Mouse (Mus musculus) bone marrow, adult 2 months (tissue): Measurements from ENCODE around the gene Ncoa5. TPM values are rescaled to one million over a fixed set of nuclear protein-coding genes. Genes with fewer than 3 reads are reported as not detected.
A peak's percentile ranks its signal among the peaks of the same experiment; 100 is the strongest.

Experiments
- H3K27ac ChIP-seq: fragments of 200-500 bp; 2 replicates; pipeline ENCODE4 v1.5.1; 2012; ENCODE audit warnings: low read depth, mild to moderate bottlenecking, control low read depth, inconsistent platforms, low read length; ENCODE audit not compliant: control insufficient read depth, poor library complexity, insufficient read depth
- H3K4me1 ChIP-seq: fragments of 200-500 bp; 2 replicates; pipeline ENCODE4 v1.6.1; 2011; ENCODE audit warnings: low read length; ENCODE audit not compliant: control insufficient read depth, insufficient read depth
- H3K4me3 ChIP-seq: fragments of 200-500 bp; replicated peaks from 2 replicates; pipeline ENCODE3; 2011; ENCODE audit warnings: mild to moderate bottlenecking, low read depth, low read length, control low read depth; ENCODE audit not compliant: control insufficient read depth
- CTCF ChIP-seq: fragments of 200-500 bp; IDR thresholded peaks from 2 replicates; pipeline ENCODE4 v1.5.1; 2011; ENCODE audit warnings: low read length, control low read depth; ENCODE audit not compliant: control insufficient read depth, insufficient read depth
- POLR2A ChIP-seq: fragments of 200-500 bp; IDR thresholded peaks from 2 replicates; pipeline ENCODE4 v1.6.1; 2011; ENCODE audit warnings: low read depth, mild to moderate bottlenecking, control low read depth, low read length, borderline replicate concordance; ENCODE audit not compliant: control insufficient read depth
- WGBS: fragments of 180-500 bp; shearing (Covaris S2); methylation state at CpG from one replicate; pipeline ENCODE4 v1.1.7; 2018; 5-methylcytosine and 5-hydroxymethylcytosine counted together
- polyA plus RNA-seq: library from polyadenylated mRNA; stranded (reverse); fragments of >200 nt; gene quantifications from 2 replicates; pipeline ENCODE4 v1.2.4, GENCODE M21; 2011; ENCODE audit warnings: low replicate concordance; ENCODE audit not compliant: missing spikeins, insufficient read depth, insufficient read length

The Ncoa5 gene
- polyA plus RNA-seq, 1 experiment, result 30.7 TPM

DNA sequence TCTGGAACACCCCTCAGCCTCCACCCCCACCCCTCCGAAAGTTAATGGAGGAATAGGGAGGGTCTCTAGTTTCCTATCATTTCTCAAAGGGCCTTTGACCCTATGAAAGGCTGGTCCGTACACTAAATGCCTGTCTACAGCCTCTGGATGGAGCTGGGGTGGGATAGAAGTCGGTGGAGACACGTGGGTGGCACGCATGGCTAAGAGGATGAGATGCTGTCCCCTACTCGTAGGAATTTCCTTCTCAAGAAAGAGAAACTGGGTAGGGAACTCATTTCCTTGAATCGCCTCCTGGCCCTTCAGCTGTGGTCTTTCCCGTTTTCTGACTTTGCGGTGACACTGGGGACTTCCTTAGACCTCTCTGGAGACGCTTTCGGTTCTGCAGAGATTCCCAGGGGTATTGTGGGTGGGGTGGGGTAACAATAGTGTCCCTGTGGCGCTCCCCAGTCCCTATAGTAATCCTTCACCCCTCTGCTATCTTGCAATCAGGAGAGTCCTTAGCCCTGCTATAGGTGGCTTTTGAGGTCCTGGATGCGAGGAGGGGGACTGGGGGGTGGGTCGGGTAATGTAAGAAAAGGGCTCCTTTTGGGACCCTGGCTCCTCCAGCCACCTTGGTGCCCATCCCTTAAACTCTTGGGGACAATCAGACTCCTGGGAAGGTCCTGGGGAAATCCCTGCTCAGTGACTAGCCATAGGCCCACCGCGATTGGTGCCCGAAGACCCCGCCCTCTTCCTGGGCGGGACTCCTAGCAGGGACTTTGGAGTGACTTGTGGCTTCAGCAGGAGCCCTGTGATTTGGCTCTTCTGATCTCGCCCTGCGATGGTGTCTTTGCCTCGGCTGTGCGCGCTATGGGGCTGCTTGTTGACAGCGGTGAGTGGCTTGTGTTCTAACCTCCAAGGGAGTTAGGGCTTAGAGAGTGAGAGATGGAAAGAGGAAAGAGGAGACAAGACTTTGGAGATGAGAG, 20.5 kb upstream of the Ncoa5 start, which contains the start of gene Cd40:
Gene Cd40, plus strand, starts transcription at position 740 of the 965 bp plus-strand sequence.
- peak within 1 kb of the TSS; percentile 57 for H3K27ac ChIP-seq
- peak; percentile 69; the same call in 1 of the 2 replicates for TF ChIP-seq POLR2A
- TF ChIP-seq CTCF, result no peak
- H3K4me3 ChIP-seq, result peak within 1 kb of the TSS; percentile 59
- WGBS, result 7% methylated on average over 25 of the region's 25 CpGs
- no peaks in the 10 kb centered on the region; the same call in 1 of the 2 replicates for H3K4me1 ChIP-seq

DNA sequence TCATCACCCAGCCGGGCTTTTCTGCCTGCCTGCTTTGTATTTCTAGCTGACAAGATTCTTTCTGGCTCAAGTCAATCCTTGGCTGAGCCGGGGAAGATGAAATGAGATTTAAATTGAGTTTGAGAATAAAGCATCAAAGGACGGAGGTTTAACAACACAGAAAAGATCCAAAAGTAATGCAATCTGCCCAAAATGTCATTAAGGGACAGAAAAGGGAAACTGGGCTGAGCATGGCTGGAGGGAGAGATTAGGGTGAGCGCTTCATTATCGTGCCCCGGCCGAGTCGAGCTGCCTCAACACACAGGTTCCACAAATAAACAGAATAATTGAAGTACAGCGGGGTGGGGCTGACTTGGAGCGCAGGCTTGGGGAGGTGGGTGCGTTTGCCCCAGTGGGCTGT, 16.9 kb upstream of the Ncoa5 start:
- no peak for TF ChIP-seq CTCF
- TF ChIP-seq POLR2A, result no peak
- no peaks in the 10 kb centered on the region; the same call in 1 of the 2 replicates for H3K4me1 ChIP-seq
- no peak overlapping the region for H3K27ac ChIP-seq
- no peak overlapping the region for H3K4me3 ChIP-seq
- 45% methylated on average over 11 of the region's 11 CpGs for WGBS

DNA sequence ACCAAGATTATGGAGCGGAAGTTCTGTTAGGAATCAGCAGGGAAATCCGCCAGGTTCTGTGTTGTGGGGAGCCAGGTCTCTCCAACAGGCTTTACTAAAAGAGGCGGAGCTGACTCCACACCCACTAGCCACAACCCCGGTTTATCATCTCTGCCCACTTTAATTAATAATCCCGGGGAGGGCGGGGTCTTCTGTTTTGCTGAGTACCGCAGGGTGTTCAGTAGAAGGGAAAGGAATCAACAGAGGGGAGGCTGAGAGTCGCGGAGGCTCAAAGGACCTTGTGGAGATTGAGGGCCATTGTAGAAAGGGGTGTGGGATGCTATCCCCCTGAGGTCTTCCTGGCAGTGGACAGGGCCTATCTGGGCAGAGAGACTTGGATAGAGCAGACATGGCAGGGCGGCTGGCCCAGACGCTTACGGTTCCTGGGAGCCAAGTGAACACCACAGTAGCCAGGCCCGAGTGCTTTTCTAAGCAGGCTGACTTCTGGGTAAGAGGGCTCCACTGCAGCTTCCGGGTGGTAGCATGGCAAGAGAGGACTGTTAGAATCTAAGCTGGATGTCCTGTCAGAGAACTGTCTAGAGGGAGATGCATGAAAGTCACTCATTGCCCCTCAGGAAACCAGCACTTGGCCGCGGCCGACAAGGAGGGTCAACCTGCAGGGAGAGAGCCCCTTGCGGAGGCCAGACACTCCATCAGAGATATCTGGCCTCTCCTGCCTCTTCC, 16.3 kb upstream of the Ncoa5 start:
- TF ChIP-seq CTCF, result no peak
- TF ChIP-seq POLR2A, result no peak
- H3K27ac ChIP-seq, result no peak overlapping the region
- H3K4me3 ChIP-seq, result no peak overlapping the region
- WGBS, result 76% methylated on average over 18 of the region's 18 CpGs
- no peaks in the 10 kb centered on the region for H3K4me1 ChIP-seq

- WGBS, result 73% methylated on average over 5 of the region's 5 CpGs
- no peaks in the 10 kb centered on the region for H3K4me1 ChIP-seq
- H3K4me3 ChIP-seq, result no peak overlapping the region
- TF ChIP-seq POLR2A (no peak), CTCF (no peak)
- H3K27ac ChIP-seq, result no peak overlapping the region
Measured at GRCm38 (mm10) chr2:165049044-165049443, 14.4 kb upstream of the Ncoa5 start.

DNA sequence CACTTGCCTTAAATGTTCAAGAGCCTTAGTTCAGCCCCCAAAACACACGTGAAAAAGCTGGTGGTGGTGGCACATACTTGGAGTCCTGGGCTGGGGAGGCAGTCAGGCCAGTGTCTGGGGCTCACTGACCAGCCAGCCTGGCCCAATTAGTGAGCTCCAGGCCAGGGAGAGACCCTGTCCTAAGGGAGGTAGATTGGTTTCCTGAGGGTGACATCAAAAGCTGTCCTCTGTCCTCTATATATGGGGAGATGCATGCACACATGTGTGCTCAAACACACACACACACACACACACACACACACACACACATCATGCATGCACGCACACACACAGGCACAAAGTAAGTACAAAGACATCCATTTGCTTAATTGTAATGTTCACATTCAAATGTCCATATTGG, 9.1 kb upstream of the Ncoa5 start:
- TF ChIP-seq POLR2A (no peak), CTCF (no peak)
- WGBS, result 59% methylated on average over 2 of the region's 2 CpGs
- Histone ChIP-seq H3K27ac (no peak overlapping the region), H3K4me3 (no peak overlapping the region), H3K4me1 (no peaks in the 10 kb centered on the region; the same call in 1 of the 2 replicates)

DNA sequence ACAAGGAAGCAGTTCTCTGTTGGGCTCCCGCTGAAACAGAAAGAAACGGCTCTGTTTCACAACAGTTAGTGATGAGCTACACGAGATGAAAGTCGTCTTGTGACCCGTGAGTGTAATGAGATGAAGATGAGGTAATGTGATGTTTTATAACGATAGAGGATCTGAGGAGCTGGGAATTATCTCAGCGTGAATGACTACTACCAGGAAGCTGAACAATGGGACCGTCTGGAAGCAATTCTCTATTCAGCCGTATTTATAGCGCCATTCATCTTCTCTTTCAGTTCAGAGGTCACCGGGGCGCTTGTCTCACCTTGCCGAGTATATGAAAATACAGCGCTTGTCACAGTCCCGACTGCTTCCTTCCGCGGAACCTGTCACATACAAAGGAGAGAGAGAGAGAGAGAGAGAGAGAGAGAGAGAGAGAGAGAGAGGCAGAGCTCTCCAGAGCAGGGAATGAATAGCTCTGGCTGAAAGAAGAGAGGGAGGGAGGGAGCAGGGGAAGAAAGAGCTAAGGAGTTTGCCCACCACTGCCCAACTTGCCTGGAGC, 8.5 kb upstream of the Ncoa5 start:
- TF ChIP-seq CTCF (no peak), POLR2A (no peak)
- Histone ChIP-seq H3K27ac (no peak overlapping the region), H3K4me1 (no peaks in the 10 kb centered on the region; the same call in 1 of the 2 replicates), H3K4me3 (no peak overlapping the region)
- 7% methylated on average over 17 of the region's 17 CpGs for WGBS

DNA sequence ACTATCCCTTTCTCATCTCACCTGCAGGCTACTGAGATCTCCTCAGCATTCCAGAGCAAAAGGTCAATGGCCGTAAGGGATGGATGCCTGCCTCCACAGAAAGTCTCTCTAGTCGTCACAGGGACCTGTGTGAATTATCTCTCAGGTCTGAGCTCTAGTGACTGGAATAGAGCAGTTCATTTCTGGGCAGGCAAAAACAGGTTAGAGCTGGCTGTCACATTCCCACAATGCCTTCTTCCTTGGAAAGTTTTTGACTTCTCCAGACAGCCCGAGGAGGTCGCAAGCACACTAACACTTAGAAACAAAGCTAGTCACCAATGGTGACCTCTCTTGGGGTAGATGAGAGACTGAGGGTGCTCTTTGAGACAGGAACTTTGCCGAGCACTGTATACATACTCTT, 7.5 kb upstream of the Ncoa5 start:
- Histone ChIP-seq H3K27ac (no peak overlapping the region), H3K4me3 (no peak overlapping the region), H3K4me1 (no peaks in the 10 kb centered on the region; the same call in 1 of the 2 replicates)
- 76% methylated on average over 5 of the region's 5 CpGs for WGBS
- TF ChIP-seq POLR2A, result no peak
- TF ChIP-seq CTCF, result no peak

GRCm38 (mm10) chr2:165037415-165037814, 2.7 kb upstream of the Ncoa5 start:
- 43% methylated on average over 4 of the region's 4 CpGs for WGBS

More at GRCm38 (mm10) chr2:165037415-165037814, 2.7 kb upstream of the Ncoa5 start:
- Histone ChIP-seq H3K4me1 (peaks cover 3% of the 10 kb centered on the region), H3K4me3 (no peak overlapping the region), H3K27ac (no peak overlapping the region)
- TF ChIP-seq POLR2A (no peak), CTCF (no peak)
